Mouse (Mus musculus): ENCODE measurements around the gene Tctex1d4. TPM values are rescaled to one million over a fixed set of nuclear protein-coding genes. Genes with fewer than 3 reads are reported as not detected.
A peak's percentile ranks its signal among the peaks of the same experiment; 100 is the strongest.

Gene Tctex1d4
- total RNA-seq, 1 experiment, result 0.49 TPM

GRCm38 (mm10) chr4:117095551-117096452, 30.8 kb upstream of the Tctex1d4 start, which contains the start of gene Ptch2:
Gene Ptch2 (plus strand): TSS chr4:117096075.
- TF ChIP-seq ZNF384 (IDR thresholded peaks at IDR 0.05; ENCODE audit: low read depth, low read length), result 0 out of 2 replicates have a peak, but pooled peaks have one; percentile 44
- TF ChIP-seq HCFC1 (IDR thresholded peaks at IDR 0.05; ENCODE audit: borderline replicate concordance, insufficient read depth, low read length), result no peak
- no peak for TF ChIP-seq CHD2 (IDR thresholded peaks at IDR 0.05; ENCODE audit: low read depth, low read length)
- TF ChIP-seq MAFK (IDR thresholded peaks at IDR 0.05; ENCODE audit: insufficient read depth, low read depth, low read length), result no peak
- TF ChIP-seq ZC3H11A (IDR thresholded peaks at IDR 0.05; ENCODE audit: borderline replicate concordance, low read depth, low read length), result no peak
- Histone ChIP-seq H3K9me3 (ENCODE audit: control insufficient read depth, insufficient read depth, low read depth, low read length) (no peaks in the 10 kb centered on the region), H3K4me3 (ENCODE audit: insufficient read depth in 1 of 2, low read depth in 1 of 2, low read length in 2 of 2, poor library complexity in 1 of 2, severe bottlenecking in 1 of 2) (peak within 1 kb of the TSS; percentile 76 to 92), H3K4me1 (ENCODE audit: control insufficient read depth in 2 of 2, insufficient read depth in 2 of 2, low read length in 2 of 2, poor library complexity in 1 of 2) (peaks cover 3 to 18% of the 10 kb centered on the region in 2 experiments; a peak in 3 of 4 replicates), H3K36me3 (ENCODE audit: control insufficient read depth, insufficient read depth, low read length, poor library complexity, severe bottlenecking) (peaks cover 7% of the 10 kb centered on the region; the same call in 1 of the 2 replicates), H3K9ac (ENCODE audit: insufficient read depth, low read depth, low read length, poor library complexity, severe bottlenecking) (peak within 1 kb of the TSS; percentile 84), H3K27ac (ENCODE audit: insufficient read depth, low read depth, low read length, poor library complexity, severe bottlenecking) (peak within 1 kb of the TSS; percentile 46)
- in situ Hi-C loops (cut with MboI; ENCODE audit: low sequenced_read_pairs in 2 of 2, unreplicated experiment in 2 of 2), result no loop called here
- DNase-seq (ENCODE audit: low read depth, low spot score), result peak; percentile 89

GRCm38 (mm10) chr4:117096666-117097065, 29.9 kb upstream of the Tctex1d4 start:
- TF ChIP-seq ZC3H11A (IDR thresholded peaks at IDR 0.05; ENCODE audit: borderline replicate concordance, low read depth, low read length) (no peak), ZNF384 (IDR thresholded peaks at IDR 0.05; ENCODE audit: low read depth, low read length) (no peak), CHD2 (IDR thresholded peaks at IDR 0.05; ENCODE audit: low read depth, low read length) (no peak), HCFC1 (IDR thresholded peaks at IDR 0.05; ENCODE audit: borderline replicate concordance, insufficient read depth, low read length) (no peak), MAFK (IDR thresholded peaks at IDR 0.05; ENCODE audit: insufficient read depth, low read depth, low read length) (no peak)

GRCm38 (mm10) chr4:117097969-117098763, 28.4 kb upstream of the Tctex1d4 start:
- DNase-seq (ENCODE audit: low read depth, low spot score), result no peak
- peak overlapping the region; percentile 55; the same call in 1 of the 2 replicates for H3K27ac ChIP-seq (ENCODE audit: insufficient read depth, low read depth, low read length, poor library complexity, severe bottlenecking)
- in situ Hi-C loops (cut with MboI; ENCODE audit: low sequenced_read_pairs in 2 of 2, unreplicated experiment in 2 of 2), result no loop called here
- no peak for TF ChIP-seq HCFC1 (IDR thresholded peaks at IDR 0.05; ENCODE audit: borderline replicate concordance, insufficient read depth, low read length)
- no peak for TF ChIP-seq ZNF384 (IDR thresholded peaks at IDR 0.05; ENCODE audit: low read depth, low read length)
- TF ChIP-seq MAFK (IDR thresholded peaks at IDR 0.05; ENCODE audit: insufficient read depth, low read depth, low read length), result no peak
- no peak for TF ChIP-seq CHD2 (IDR thresholded peaks at IDR 0.05; ENCODE audit: low read depth, low read length)
- no peak overlapping the region; a peak in 1 of 4 replicates for H3K4me3 ChIP-seq (ENCODE audit: insufficient read depth in 1 of 2, low read depth in 1 of 2, low read length in 2 of 2, poor library complexity in 1 of 2, severe bottlenecking in 1 of 2)
- H3K9ac ChIP-seq (ENCODE audit: insufficient read depth, low read depth, low read length, poor library complexity, severe bottlenecking), result no peak overlapping the region
- no peaks in the 10 kb centered on the region for H3K9me3 ChIP-seq (ENCODE audit: control insufficient read depth, insufficient read depth, low read depth, low read length)
- H3K4me1 ChIP-seq (ENCODE audit: control insufficient read depth in 2 of 2, insufficient read depth in 2 of 2, low read length in 2 of 2, poor library complexity in 1 of 2), result peaks cover 5 to 23% of the 10 kb centered on the region in 2 experiments; a peak in 3 of 4 replicates
- peaks cover 8% of the 10 kb centered on the region for H3K36me3 ChIP-seq (ENCODE audit: control insufficient read depth, insufficient read depth, low read length, poor library complexity, severe bottlenecking)

More at GRCm38 (mm10) chr4:117096666-117097065, 29.9 kb upstream of the Tctex1d4 start:
- in situ Hi-C loops (cut with MboI; ENCODE audit: low sequenced_read_pairs in 2 of 2, unreplicated experiment in 2 of 2), result no loop called here
- Histone ChIP-seq H3K4me3 (ENCODE audit: insufficient read depth in 1 of 2, low read depth in 1 of 2, low read length in 2 of 2, poor library complexity in 1 of 2, severe bottlenecking in 1 of 2) (peak overlapping the region; percentile 76 to 92), H3K9me3 (ENCODE audit: control insufficient read depth, insufficient read depth, low read depth, low read length) (no peaks in the 10 kb centered on the region), H3K27ac (ENCODE audit: insufficient read depth, low read depth, low read length, poor library complexity, severe bottlenecking) (0 out of 2 replicates have a peak overlapping the region, but pooled peaks have one; percentile 11), H3K9ac (ENCODE audit: insufficient read depth, low read depth, low read length, poor library complexity, severe bottlenecking) (peak overlapping the region; percentile 84; the same call in 1 of the 2 replicates), H3K4me1 (ENCODE audit: control insufficient read depth in 2 of 2, insufficient read depth in 2 of 2, low read length in 2 of 2, poor library complexity in 1 of 2) (peaks cover 5 to 22% of the 10 kb centered on the region in 2 experiments; a peak in 3 of 4 replicates), H3K36me3 (ENCODE audit: control insufficient read depth, insufficient read depth, low read length, poor library complexity, severe bottlenecking) (peaks cover 7% of the 10 kb centered on the region; the same call in 1 of the 2 replicates)
- no peak for DNase-seq (ENCODE audit: low read depth, low spot score)

GRCm38 (mm10) chr4:117098764-117099036, 27.9 kb upstream of the Tctex1d4 start:
- H3K36me3 ChIP-seq (ENCODE audit: control insufficient read depth, insufficient read depth, low read length, poor library complexity, severe bottlenecking), result peaks cover 10% of the 10 kb centered on the region
- in situ Hi-C loops (cut with MboI; ENCODE audit: low sequenced_read_pairs in 2 of 2, unreplicated experiment in 2 of 2), result no loop called here
- no peak for DNase-seq (ENCODE audit: low read depth, low spot score)
- H3K4me1 ChIP-seq (ENCODE audit: control insufficient read depth in 2 of 2, insufficient read depth in 2 of 2, low read length in 2 of 2, poor library complexity in 1 of 2), result peaks cover 5 to 27% of the 10 kb centered on the region in 2 experiments; a peak in 3 of 4 replicates
- H3K27ac ChIP-seq (ENCODE audit: insufficient read depth, low read depth, low read length, poor library complexity, severe bottlenecking), result peak overlapping the region; percentile 55; the same call in 1 of the 2 replicates
- no peak overlapping the region; the same call in 1 of the 2 replicates for H3K9ac ChIP-seq (ENCODE audit: insufficient read depth, low read depth, low read length, poor library complexity, severe bottlenecking)
- no peak overlapping the region for H3K4me3 ChIP-seq (ENCODE audit: insufficient read depth in 1 of 2, low read depth in 1 of 2, low read length in 2 of 2, poor library complexity in 1 of 2, severe bottlenecking in 1 of 2)
- no peaks in the 10 kb centered on the region for H3K9me3 ChIP-seq (ENCODE audit: control insufficient read depth, insufficient read depth, low read depth, low read length)
- TF ChIP-seq MAFK (IDR thresholded peaks at IDR 0.05; ENCODE audit: insufficient read depth, low read depth, low read length) (no peak), ZNF384 (IDR thresholded peaks at IDR 0.05; ENCODE audit: low read depth, low read length) (no peak), ZC3H11A (IDR thresholded peaks at IDR 0.05; ENCODE audit: borderline replicate concordance, low read depth, low read length) (no peak), HCFC1 (IDR thresholded peaks at IDR 0.05; ENCODE audit: borderline replicate concordance, insufficient read depth, low read length) (no peak), CHD2 (IDR thresholded peaks at IDR 0.05; ENCODE audit: low read depth, low read length) (no peak)

Data from ES-E14 (cell line).